Mouse (Mus musculus) heart, adult 2 months (tissue): Measurements from ENCODE around the gene Gap43.

ENCODE experiments used
- CTCF ChIP-seq: fragments of 200-600 bp; IDR thresholded peaks from 2 replicates; pipeline ENCODE4 v1.8.1; 2022; ENCODE audit warnings: antibody characterized with exemption, mild to moderate bottlenecking, moderate library complexity
- POLR2A ChIP-seq: fragments of 200-500 bp; IDR thresholded peaks from 2 replicates; pipeline ENCODE4 v1.6.1; 2011; ENCODE audit warnings: mild to moderate bottlenecking, low read depth, low read length, control low read depth; ENCODE audit not compliant: insufficient read depth

GRCm38 (mm10) chr16:42303461-42303860, 37.0 kb downstream of the Gap43 start:
- no peak for TF ChIP-seq POLR2A
- no peak for TF ChIP-seq CTCF
